Mouse (Mus musculus): ENCODE results near the gene Tnrc6c. TPM values are rescaled to one million over a fixed set of nuclear protein-coding genes. Genes with fewer than 3 reads are reported as not detected.
A peak's percentile ranks its signal among the peaks of the same experiment; 100 is the strongest.

The Tnrc6c gene
- polyA plus RNA-seq, 1 experiment = 14.6 TPM

DNA sequence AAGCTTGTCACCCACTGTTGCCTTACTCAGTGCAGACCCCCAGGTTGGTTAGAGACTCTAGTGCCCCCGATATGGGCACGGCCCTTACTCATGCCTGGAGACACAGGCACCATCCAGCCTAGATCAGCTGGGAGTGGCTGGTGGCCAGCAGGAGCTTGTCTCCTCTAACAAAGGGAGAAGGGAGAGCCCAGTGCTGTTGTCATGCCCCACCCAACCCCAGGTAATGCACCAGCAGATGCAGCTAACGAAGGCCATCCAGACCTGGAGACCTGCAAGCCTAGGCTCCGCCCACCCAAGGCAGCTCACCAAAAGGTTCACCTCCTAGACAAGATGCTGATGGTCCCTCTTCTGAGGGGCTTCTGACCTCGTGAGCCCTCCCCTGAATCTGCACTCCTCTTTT is 111.3 kb downstream of the Tnrc6c start:
- 89% methylated on average over 5 of the region's 5 CpGs for WGBS
- TF ChIP-seq CTCF (IDR thresholded peaks at IDR 0.05; ENCODE audit: extremely low read depth, insufficient read length, insufficient replicate concordance, low read depth, low read length) = no peak
- no peak for TF ChIP-seq POLR2A (IDR thresholded peaks at IDR 0.05; ENCODE audit: low read depth, low read length)

DNA sequence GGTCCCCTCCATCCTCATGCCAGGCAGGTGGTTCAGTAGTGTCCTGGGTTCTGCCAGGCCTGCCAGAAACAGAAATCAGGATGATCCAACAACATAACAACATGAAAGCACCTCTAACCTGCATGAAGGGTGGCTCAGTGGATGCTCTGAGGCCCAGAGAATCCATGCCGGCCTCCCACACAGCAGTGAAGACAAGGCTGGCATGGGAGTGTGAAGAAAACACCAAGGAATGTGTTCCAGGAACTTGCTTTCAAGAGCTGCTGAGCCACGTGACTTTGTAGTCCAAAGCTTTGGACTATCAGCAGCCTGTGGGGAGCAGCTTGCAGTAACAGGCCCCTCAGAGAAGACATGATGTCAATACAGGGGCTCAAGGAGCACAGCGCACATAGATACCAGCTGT is 112.2 kb downstream of the Tnrc6c start:
- no peak overlapping the region for H3K4me3 ChIP-seq (ENCODE audit: low read depth, low read length)
- no peaks in the 10 kb centered on the region for H3K27me3 ChIP-seq (ENCODE audit: control insufficient read depth, insufficient read depth, low read length)
- no peak for TF ChIP-seq POLR2A (IDR thresholded peaks at IDR 0.05; ENCODE audit: low read depth, low read length)
- no peak for TF ChIP-seq CTCF (IDR thresholded peaks at IDR 0.05; ENCODE audit: extremely low read depth, insufficient read length, insufficient replicate concordance, low read depth, low read length)
- no peak overlapping the region for H3K27ac ChIP-seq (ENCODE audit: insufficient read depth, low read depth, low read length)
- peaks cover 11% of the 10 kb centered on the region for H3K4me1 ChIP-seq (ENCODE audit: control insufficient read depth, insufficient read depth, insufficient read length, low read length)
- peaks cover 45% of the 10 kb centered on the region for H3K36me3 ChIP-seq (ENCODE audit: control insufficient read depth, insufficient read depth, low read length)
- WGBS = 87% methylated on average over 3 of the region's 3 CpGs

More for the DNA sequence above, 111.3 kb downstream of the Tnrc6c start:
- H3K27ac ChIP-seq (ENCODE audit: insufficient read depth, low read depth, low read length) = no peak overlapping the region
- H3K4me3 ChIP-seq (ENCODE audit: low read depth, low read length) = no peak overlapping the region
- no peaks in the 10 kb centered on the region for H3K27me3 ChIP-seq (ENCODE audit: control insufficient read depth, insufficient read depth, low read length)
- peaks cover 47% of the 10 kb centered on the region for H3K36me3 ChIP-seq (ENCODE audit: control insufficient read depth, insufficient read depth, low read length)
- peaks cover 11% of the 10 kb centered on the region for H3K4me1 ChIP-seq (ENCODE audit: control insufficient read depth, insufficient read depth, insufficient read length, low read length)

DNA sequence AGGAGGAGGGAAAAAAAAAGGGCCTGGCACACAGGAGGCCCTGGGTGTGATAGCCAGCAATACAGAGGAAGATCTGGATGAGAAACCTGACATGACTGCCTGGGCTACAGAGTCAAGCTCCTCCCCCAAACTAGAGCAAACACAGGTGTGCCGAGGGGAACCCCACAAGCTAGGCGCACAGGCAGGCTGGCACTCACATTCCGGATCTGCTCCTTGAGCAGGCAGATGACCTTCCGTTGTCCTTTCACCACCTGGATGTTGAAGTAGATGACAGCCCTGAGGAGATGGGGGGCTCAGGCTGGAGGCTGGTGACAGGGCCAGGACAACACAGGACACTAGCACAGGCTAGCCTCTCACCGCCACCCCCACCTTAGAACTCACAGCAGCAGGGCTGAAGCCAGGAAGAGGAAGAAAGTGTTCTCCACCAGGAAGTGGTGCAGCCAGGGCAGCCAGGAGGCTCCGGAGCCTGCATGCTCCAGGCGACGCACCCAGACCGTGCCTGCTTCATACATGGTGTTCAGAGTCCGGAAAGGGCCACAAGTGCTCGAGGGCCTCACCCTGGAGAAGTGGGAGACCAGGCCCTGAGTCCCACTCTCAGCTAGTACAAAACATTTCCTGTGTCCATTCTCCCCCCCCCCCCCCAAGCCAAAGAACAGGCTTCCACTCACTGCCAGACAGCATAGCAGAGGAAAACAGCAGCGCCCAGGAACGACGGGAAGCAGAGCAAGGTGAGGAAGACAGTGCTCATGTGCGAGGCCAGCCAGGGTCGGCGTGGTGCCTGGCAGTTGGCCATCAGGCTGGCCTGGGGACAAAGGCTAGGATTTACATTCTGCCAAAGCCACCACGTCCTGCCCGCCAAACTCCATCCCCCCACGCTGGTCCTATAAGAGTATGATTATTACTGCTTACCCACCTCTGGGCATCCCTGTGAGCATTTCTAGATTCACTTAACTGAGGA is 114.9 kb downstream of the Tnrc6c start:
- no peaks in the 10 kb centered on the region for H3K27me3 ChIP-seq (ENCODE audit: control insufficient read depth, insufficient read depth, low read length)
- no peak for TF ChIP-seq POLR2A (IDR thresholded peaks at IDR 0.05; ENCODE audit: low read depth, low read length)
- peaks cover 11% of the 10 kb centered on the region for H3K4me1 ChIP-seq (ENCODE audit: control insufficient read depth, insufficient read depth, insufficient read length, low read length)
- peak overlapping the region; percentile 9; the same call in 1 of the 2 replicates for H3K4me3 ChIP-seq (ENCODE audit: low read depth, low read length)
- H3K27ac ChIP-seq (ENCODE audit: insufficient read depth, low read depth, low read length) = peak overlapping the region; percentile 85
- H3K36me3 ChIP-seq (ENCODE audit: control insufficient read depth, insufficient read depth, low read length) = peaks cover 66% of the 10 kb centered on the region
- 28% methylated on average over 20 of the region's 20 CpGs for WGBS

DNA sequence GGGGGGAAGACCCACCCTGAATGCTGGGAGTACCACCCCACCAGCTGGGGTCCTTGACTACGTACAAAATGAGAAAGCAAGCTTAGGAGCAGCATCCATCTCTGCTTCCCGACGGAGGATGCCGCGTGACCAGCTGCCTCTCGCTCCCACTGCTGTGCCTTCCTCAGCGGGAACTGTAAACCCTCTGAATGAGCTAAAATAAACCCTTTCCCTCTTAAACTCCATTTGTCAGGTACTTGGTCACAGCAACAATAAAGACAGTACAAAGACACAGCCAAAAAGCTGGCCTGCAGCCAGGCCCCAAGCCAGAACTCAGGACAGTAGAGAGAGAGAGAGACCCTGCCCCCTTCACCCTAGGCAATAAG is 115.6 kb downstream of the Tnrc6c start:
- no peak overlapping the region for H3K4me3 ChIP-seq (ENCODE audit: low read depth, low read length)
- H3K27me3 ChIP-seq (ENCODE audit: control insufficient read depth, insufficient read depth, low read length) = no peaks in the 10 kb centered on the region
- 89% methylated on average over 7 of the region's 7 CpGs for WGBS
- peaks cover 66% of the 10 kb centered on the region for H3K36me3 ChIP-seq (ENCODE audit: control insufficient read depth, insufficient read depth, low read length)
- TF ChIP-seq CTCF (IDR thresholded peaks at IDR 0.05; ENCODE audit: extremely low read depth, insufficient read length, insufficient replicate concordance, low read depth, low read length) (no peak), POLR2A (IDR thresholded peaks at IDR 0.05; ENCODE audit: low read depth, low read length) (no peak)
- H3K4me1 ChIP-seq (ENCODE audit: control insufficient read depth, insufficient read depth, insufficient read length, low read length) = peaks cover 11% of the 10 kb centered on the region
- no peak overlapping the region for H3K27ac ChIP-seq (ENCODE audit: insufficient read depth, low read depth, low read length)

DNA sequence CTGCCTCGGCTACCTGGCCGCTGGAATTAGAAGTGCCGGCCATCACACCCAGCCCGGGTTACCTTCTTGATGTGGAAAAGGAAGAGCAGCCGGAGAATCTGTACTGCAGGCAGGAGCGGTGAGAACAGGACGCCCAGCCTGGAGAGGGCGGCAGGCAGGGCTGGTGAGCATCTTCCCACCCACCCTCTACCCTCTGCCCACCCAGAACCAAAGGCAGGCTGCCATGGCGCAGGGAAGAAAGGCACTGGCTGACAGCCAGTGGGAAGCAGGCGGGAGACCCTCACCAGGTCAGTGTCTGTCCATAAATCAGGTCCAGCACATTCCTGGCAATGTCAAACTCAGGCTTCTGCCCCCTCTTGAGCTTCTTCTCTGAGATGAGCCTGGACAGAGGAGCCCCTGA is 116.3 kb downstream of the Tnrc6c start:
- WGBS = 87% methylated on average over 10 of the region's 10 CpGs
- H3K36me3 ChIP-seq (ENCODE audit: control insufficient read depth, insufficient read depth, low read length) = peaks cover 66% of the 10 kb centered on the region
- H3K27ac ChIP-seq (ENCODE audit: insufficient read depth, low read depth, low read length) = no peak overlapping the region
- no peaks in the 10 kb centered on the region for H3K27me3 ChIP-seq (ENCODE audit: control insufficient read depth, insufficient read depth, low read length)
- TF ChIP-seq CTCF (IDR thresholded peaks at IDR 0.05; ENCODE audit: extremely low read depth, insufficient read length, insufficient replicate concordance, low read depth, low read length) (no peak), POLR2A (IDR thresholded peaks at IDR 0.05; ENCODE audit: low read depth, low read length) (no peak)
- H3K4me3 ChIP-seq (ENCODE audit: low read depth, low read length) = no peak overlapping the region
- peaks cover 11% of the 10 kb centered on the region for H3K4me1 ChIP-seq (ENCODE audit: control insufficient read depth, insufficient read depth, insufficient read length, low read length)

DNA sequence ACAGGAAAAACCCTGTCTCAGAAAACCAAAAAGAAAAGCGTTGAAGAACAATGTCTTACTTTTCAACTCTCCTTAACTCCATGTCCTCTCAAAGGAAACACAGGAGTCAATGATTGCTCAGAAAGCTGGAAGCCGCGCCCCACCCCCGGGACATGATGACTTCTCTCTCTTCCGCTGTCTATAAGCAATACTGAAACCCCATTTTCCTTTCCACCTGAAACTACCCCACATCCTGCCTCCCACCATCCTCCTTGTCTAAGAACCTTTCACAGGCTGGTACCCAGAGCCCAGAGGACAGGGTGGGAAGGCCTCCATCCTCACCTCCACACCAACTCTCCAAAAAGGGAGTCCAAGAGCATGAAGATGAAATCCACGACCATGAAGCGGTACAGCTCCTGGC is 118.3 kb downstream of the Tnrc6c start:
- Histone ChIP-seq H3K36me3 (ENCODE audit: control insufficient read depth, insufficient read depth, low read length) (peaks cover 58% of the 10 kb centered on the region), H3K27ac (ENCODE audit: insufficient read depth, low read depth, low read length) (no peak overlapping the region), H3K4me1 (ENCODE audit: control insufficient read depth, insufficient read depth, insufficient read length, low read length) (peaks cover 11% of the 10 kb centered on the region), H3K4me3 (ENCODE audit: low read depth, low read length) (no peak overlapping the region), H3K27me3 (ENCODE audit: control insufficient read depth, insufficient read depth, low read length) (no peaks in the 10 kb centered on the region)
- WGBS = 90% methylated on average over 7 of the region's 7 CpGs
- TF ChIP-seq POLR2A (IDR thresholded peaks at IDR 0.05; ENCODE audit: low read depth, low read length) = no peak

DNA sequence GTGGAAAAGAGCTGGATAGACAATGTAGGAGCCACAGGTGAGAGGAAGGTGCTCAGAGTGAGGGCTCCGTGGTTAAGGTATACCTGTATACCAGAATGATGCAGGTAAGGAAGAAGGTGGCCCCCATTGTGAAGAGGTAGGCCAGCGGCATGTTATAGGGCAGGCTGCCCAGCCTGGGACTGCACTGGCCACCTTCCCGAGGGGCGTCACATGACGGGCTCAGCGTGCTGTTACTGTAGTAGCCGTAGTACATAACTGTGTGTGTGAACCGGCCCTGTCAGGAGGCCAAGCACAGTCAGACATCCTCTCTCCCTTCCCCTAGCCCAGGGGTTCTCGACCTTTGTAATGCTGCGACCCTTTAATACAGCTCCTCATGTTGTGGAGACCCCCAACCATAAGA is 120.8 kb downstream of the Tnrc6c start:
- Histone ChIP-seq H3K27me3 (ENCODE audit: control insufficient read depth, insufficient read depth, low read length) (no peaks in the 10 kb centered on the region), H3K36me3 (ENCODE audit: control insufficient read depth, insufficient read depth, low read length) (peaks cover 63% of the 10 kb centered on the region), H3K4me1 (ENCODE audit: control insufficient read depth, insufficient read depth, insufficient read length, low read length) (peaks cover 13% of the 10 kb centered on the region), H3K4me3 (ENCODE audit: low read depth, low read length) (no peak overlapping the region), H3K27ac (ENCODE audit: insufficient read depth, low read depth, low read length) (no peak overlapping the region)
- WGBS = 91% methylated on average over 10 of the region's 10 CpGs
- TF ChIP-seq CTCF (IDR thresholded peaks at IDR 0.05; ENCODE audit: extremely low read depth, insufficient read length, insufficient replicate concordance, low read depth, low read length) (no peak), POLR2A (IDR thresholded peaks at IDR 0.05; ENCODE audit: low read depth, low read length) (no peak)

Measured in small intestine, adult 2 months (tissue).